Mouse (Mus musculus): Measurements from ENCODE around the gene Edaradd.

GRCm38 (mm10) chr13:12559044-12559443 is 38.8 kb upstream of the Edaradd start:
- TF ChIP-seq CTCF (IDR thresholded peaks at IDR 0.05; ENCODE audit: low read depth, low read length): no peak
- TF ChIP-seq POLR2A (IDR thresholded peaks at IDR 0.05; ENCODE audit: extremely low read depth, insufficient read depth, low read length): no peak
